Mouse (Mus musculus) ES-Bruce4 (cell line): ENCODE measurements at regions not wholly inside any gene's neighbourhood (a gene's known extent, or its start where the extent isn't known, plus 50 kb on each side); places are given as distances from the start of the nearest gene placed in this dataset.

Source experiments
- H3K27ac ChIP-seq: 2 replicates; pipeline ENCODE4 v1.5.1; 2012; ENCODE audit warnings: low read length, inconsistent platforms; ENCODE audit not compliant: insufficient read depth
- H3K27me3 ChIP-seq: 2 replicates; pipeline ENCODE4 v1.6.1; 2012; ENCODE audit warnings: mild to moderate bottlenecking, low read length, inconsistent platforms; ENCODE audit not compliant: control insufficient read depth, poor library complexity, insufficient read depth, severe bottlenecking
- H3K36me3 ChIP-seq: 2 replicates; pipeline ENCODE4 v1.6.1; 2012; ENCODE audit warnings: inconsistent platforms, mild to moderate bottlenecking, low read length, moderate library complexity; ENCODE audit not compliant: control insufficient read depth, poor library complexity, insufficient read depth, severe bottlenecking
- H3K4me1 ChIP-seq: one replicate; pipeline ENCODE4 v1.8.1; 2011; ENCODE audit warnings: low read length; ENCODE audit not compliant: control insufficient read depth, insufficient read depth
- H3K4me3 ChIP-seq: 2 replicates; pipeline ENCODE4 v1.5.1; 2011; ENCODE audit warnings: low read depth, mild to moderate bottlenecking, low read length
- H3K9ac ChIP-seq: 2 replicates; pipeline ENCODE4 v1.6.1; 2012; ENCODE audit warnings: low read depth, mild to moderate bottlenecking, inconsistent platforms; ENCODE audit not compliant: poor library complexity, severe bottlenecking
- H3K9me3 ChIP-seq: replicated peaks from 2 replicates; pipeline ENCODE4 v1.6.1; 2012; ENCODE audit warnings: mild to moderate bottlenecking, low read length, inconsistent platforms; ENCODE audit not compliant: control insufficient read depth, poor library complexity, insufficient read depth, severe bottlenecking
- CTCF ChIP-seq: IDR thresholded peaks from one replicate; pipeline ENCODE4 v1.8.1; 2011; ENCODE audit warnings: low read depth, low read length
- EP300 ChIP-seq: IDR thresholded peaks from 2 replicates; pipeline ENCODE4 v1.6.1; 2011; ENCODE audit warnings: low read depth, low read length; ENCODE audit not compliant: insufficient read depth
- POLR2A ChIP-seq: IDR thresholded peaks from one replicate; pipeline ENCODE4 v1.8.1; 2011; ENCODE audit warnings: low read length; ENCODE audit not compliant: insufficient read depth

GRCm38 (mm10) chr5:75346836-75347773, 195.0 kb downstream of the Pdgfra start:
- no peak for TF ChIP-seq CTCF
- no peak for TF ChIP-seq EP300
- no peak for TF ChIP-seq POLR2A
- Histone ChIP-seq H3K27ac (no peak overlapping the region), H3K27me3 (no peaks in the 10 kb centered on the region), H3K36me3 (no peaks in the 10 kb centered on the region), H3K9ac (no peak overlapping the region), H3K4me1 (no peaks in the 10 kb centered on the region), H3K9me3 (no peaks in the 10 kb centered on the region), H3K4me3 (no peak overlapping the region)

GRCm38 (mm10) chr5:75347774-75348116, 195.7 kb downstream of the Pdgfra start:
- H3K4me1 ChIP-seq = no peaks in the 10 kb centered on the region
- no peak overlapping the region for H3K9ac ChIP-seq
- no peak overlapping the region for H3K27ac ChIP-seq
- H3K9me3 ChIP-seq = no peaks in the 10 kb centered on the region
- TF ChIP-seq EP300 = no peak
- TF ChIP-seq CTCF = no peak
- TF ChIP-seq POLR2A = no peak
- no peaks in the 10 kb centered on the region for H3K36me3 ChIP-seq
- no peaks in the 10 kb centered on the region for H3K27me3 ChIP-seq
- no peak overlapping the region for H3K4me3 ChIP-seq

- Histone ChIP-seq H3K27ac (no peak overlapping the region), H3K4me1 (no peaks in the 10 kb centered on the region), H3K9ac (no peak overlapping the region), H3K9me3 (no peaks in the 10 kb centered on the region), H3K27me3 (peaks cover 1% of the 10 kb centered on the region; the same call in 1 of the 2 replicates), H3K4me3 (no peak overlapping the region), H3K36me3 (no peaks in the 10 kb centered on the region)
- TF ChIP-seq EP300 = no peak
- no peak for TF ChIP-seq CTCF
- TF ChIP-seq POLR2A = no peak
Observed at GRCm38 (mm10) chr5:75355266-75355665, 203.2 kb downstream of the Pdgfra start.

GRCm38 (mm10) chr5:75358869-75359268, 206.8 kb downstream of the Pdgfra start:
- Histone ChIP-seq H3K4me3 (no peak overlapping the region), H3K4me1 (peaks cover 3% of the 10 kb centered on the region), H3K27ac (no peak overlapping the region), H3K9ac (no peak overlapping the region), H3K27me3 (peaks cover 1% of the 10 kb centered on the region; the same call in 1 of the 2 replicates), H3K9me3 (no peaks in the 10 kb centered on the region), H3K36me3 (no peaks in the 10 kb centered on the region)
- TF ChIP-seq EP300 (no peak), CTCF (no peak), POLR2A (no peak)

GRCm38 (mm10) chr5:75363832-75364231, 210.9 kb upstream of the Kit start:
- TF ChIP-seq EP300 (no peak), POLR2A (no peak), CTCF (no peak)
- Histone ChIP-seq H3K27ac (no peak overlapping the region), H3K4me1 (peaks cover 3% of the 10 kb centered on the region), H3K9me3 (no peaks in the 10 kb centered on the region), H3K9ac (no peak overlapping the region), H3K4me3 (no peak overlapping the region), H3K36me3 (no peaks in the 10 kb centered on the region), H3K27me3 (no peaks in the 10 kb centered on the region)

- H3K4me1 ChIP-seq = peaks cover 3% of the 10 kb centered on the region
- H3K36me3 ChIP-seq = no peaks in the 10 kb centered on the region
- no peak overlapping the region for H3K27ac ChIP-seq
- no peak overlapping the region for H3K9ac ChIP-seq
- TF ChIP-seq CTCF (no peak), EP300 (no peak), POLR2A (no peak)
- H3K9me3 ChIP-seq = no peaks in the 10 kb centered on the region
- no peaks in the 10 kb centered on the region for H3K27me3 ChIP-seq
- no peak overlapping the region for H3K4me3 ChIP-seq
Observed at GRCm38 (mm10) chr5:75367282-75367681, 207.4 kb upstream of the Kit start.
